Mouse (Mus musculus) liver, embryonic 14.5 days (tissue): Measurements from ENCODE around the gene Rad51b. TPM values are rescaled to one million over a fixed set of nuclear protein-coding genes. Genes with fewer than 3 reads are reported as not detected.

Source experiments
- ATAC-seq: fragments of 200-750 bp; cut with Nextera tagmentation; 2 replicates; pipeline ENCODE4 v1.8.0; 2017; ENCODE audit warnings: moderate number of reproducible peaks, mild to moderate bottlenecking, moderate library complexity; ENCODE audit not compliant: insufficient read depth
- DNase-seq, 3 experiments: peaks; one replicate each; pipeline ENCODE4 v3.0.0-alpha.2; 2012 to 2013; ENCODE audit warnings: low read depth in 3 of 3, low spot score in 3 of 3
- H3K27ac ChIP-seq: fragments of 300-500 bp; sonication (generic); 2 replicates; pipeline ENCODE4 v1.5.1; 2014; ENCODE audit warnings: moderate library complexity, mild to moderate bottlenecking, control low read depth, inconsistent platforms
- H3K27me3 ChIP-seq: fragments of 300-500 bp; sonication (generic); 2 replicates; pipeline ENCODE4 v1.6.1; 2014; ENCODE audit warnings: mild to moderate bottlenecking, low read length, moderate library complexity; ENCODE audit not compliant: control insufficient read depth, insufficient read depth
- H3K36me3 ChIP-seq: fragments of 300-500 bp; sonication (generic); replicated peaks from 2 replicates; pipeline ENCODE4 v1.6.1; 2014; ENCODE audit warnings: low read depth; ENCODE audit not compliant: control insufficient read depth, insufficient read depth
- H3K4me1 ChIP-seq, 2 experiments: fragments of 200-500 bp in 1 of 2; fragments of 300-500 bp in 1 of 2; sonication (generic) in 1 of 2; replicated peaks; 2 replicates each; pipeline ENCODE4 v1.6.1; 2012 to 2014; ENCODE audit warnings: antibody characterized with exemption in 1 of 2, inconsistent platforms in 1 of 2, low read length in 1 of 2; ENCODE audit not compliant: control insufficient read depth in 2 of 2, insufficient read depth in 2 of 2
- H3K4me2 ChIP-seq: fragments of 300-500 bp; sonication (generic); 2 replicates; pipeline ENCODE4 v1.6.1; 2014; ENCODE audit warnings: low read depth, mild to moderate bottlenecking, control low read depth, moderate library complexity
- H3K4me3 ChIP-seq, 2 experiments: fragments of 200-500 bp in 1 of 2; fragments of 300-500 bp in 1 of 2; sonication (generic) in 1 of 2; 2 replicates each; pipeline ENCODE4 v1.5.1; 2012 to 2014; ENCODE audit warnings: low read depth in 2 of 2, low read length in 2 of 2, mild to moderate bottlenecking in 2 of 2, control low read depth in 1 of 2, inconsistent platforms in 1 of 2, moderate library complexity in 1 of 2; ENCODE audit not compliant: insufficient read depth in 1 of 2
- H3K9ac ChIP-seq: fragments of 300-500 bp; sonication (generic); replicated peaks from 2 replicates; pipeline ENCODE4 v1.6.1; 2014; ENCODE audit warnings: mild to moderate bottlenecking, control low read depth, moderate library complexity
- H3K9me3 ChIP-seq: fragments of 300-500 bp; sonication (generic); 2 replicates; pipeline ENCODE4 v1.6.1; 2016; ENCODE audit warnings: low read length, mixed read lengths; ENCODE audit not compliant: control insufficient read depth
- CTCF ChIP-seq: IDR thresholded peaks from 2 replicates; pipeline ENCODE4 v1.5.1; 2016; ENCODE audit warnings: antibody characterized with exemption, low read depth, control low read depth
- EP300 ChIP-seq: IDR thresholded peaks from 2 replicates; pipeline ENCODE4 v1.6.1; 2016; ENCODE audit warnings: antibody characterized with exemption, low read depth
- WGBS: fragments of 180-500 bp; shearing (Covaris S2); extraction: QIAGEN DNeasy Blood & Tissue Kit; methylation state at CpG from one replicate; pipeline ENCODE4 v1.1.7; 2014; ENCODE audit not compliant: insufficient replicate concordance; 5-methylcytosine and 5-hydroxymethylcytosine counted together
- polyA plus RNA-seq, 2 experiments: library from polyadenylated mRNA; depleted of rRNA in 1 of 2; stranded (reverse) in 1 of 2; unstranded in 1 of 2; fragments of >200 nt; fragmentation: Nextera tagmentation in 1 of 2; extraction: Ambion mirVana in 1 of 2; gene quantifications; 2 replicates each; pipeline versions ENCODE4 v1.2.1 to v1.2.3; 2012 to 2014

Gene Rad51b
- polyA plus RNA-seq (2012; rRNA removed) (1.6 and 2.3 TPM in 2 replicates), polyA plus RNA-seq (2014; fragmentation: Nextera tagmentation; extraction: Ambion mirVana) (5.1 and 5.5 TPM in 2 replicates)

DNA sequence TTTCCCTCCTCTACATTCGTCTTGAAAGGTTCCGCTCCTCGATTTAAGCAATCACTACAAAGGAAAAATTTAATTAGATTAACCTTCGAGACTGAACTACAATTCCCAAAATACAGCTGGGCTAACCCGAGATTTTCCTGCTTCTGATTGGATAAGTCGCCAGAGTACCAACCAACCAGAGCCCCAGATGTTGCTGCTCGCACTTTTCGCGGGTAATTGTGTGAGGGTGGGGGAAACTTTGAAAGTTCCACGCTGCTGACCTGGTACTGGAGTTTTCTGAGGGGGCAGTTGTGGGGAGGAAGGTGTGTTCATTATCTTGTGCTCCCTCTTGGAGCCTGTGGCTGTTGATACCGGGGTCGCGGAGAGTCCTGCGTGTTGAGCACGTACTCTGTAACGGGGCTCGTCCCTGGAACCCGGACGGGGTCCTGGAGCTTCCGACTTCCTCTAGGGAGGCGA is at the start of gene Rad51b:
Gene Rad51b (plus strand): TSS at position 162 of the 456 bp plus-strand sequence.
- H3K4me2 ChIP-seq: peak within 1 kb of the TSS; percentile 99
- TF ChIP-seq CTCF (no peak), EP300 (peak; percentile 47; the same call in 1 of the 2 replicates)
- H3K36me3 ChIP-seq: no peaks in the 10 kb centered on the region
- peak within 1 kb of the TSS; percentile 70 for H3K27ac ChIP-seq
- H3K4me3 ChIP-seq: peak within 1 kb of the TSS; percentile 74 to 96
- H3K9me3 ChIP-seq: no peaks in the 10 kb centered on the region
- H3K4me1 ChIP-seq: peaks cover 0 to 6% of the 10 kb centered on the region in 2 experiments; a peak in 3 of 4 replicates
- WGBS: under 1% methylated on average over 21 of the region's 21 CpGs
- ATAC-seq (peak; percentile 75), DNase-seq (peak; percentile 86 to 90 (median 89))
- no peaks in the 10 kb centered on the region for H3K27me3 ChIP-seq
- peak within 1 kb of the TSS; percentile 81 for H3K9ac ChIP-seq

GRCm38 (mm10) chr12:79248110-79248509 is 49.0 kb upstream of the Rad51b start:
- H3K4me3 ChIP-seq: no peak overlapping the region
- H3K9me3 ChIP-seq: no peaks in the 10 kb centered on the region
- TF ChIP-seq CTCF (no peak), EP300 (no peak)
- H3K27ac ChIP-seq: no peak overlapping the region
- H3K27me3 ChIP-seq: no peaks in the 10 kb centered on the region
- H3K9ac ChIP-seq: no peak overlapping the region
- H3K4me2 ChIP-seq: no peak overlapping the region
- peaks cover 14% of the 10 kb centered on the region for H3K36me3 ChIP-seq
- ATAC-seq (no peak), DNase-seq (no peak)
- no peaks in the 10 kb centered on the region for H3K4me1 ChIP-seq
- 68% methylated on average over 3 of the region's 3 CpGs for WGBS

- Histone ChIP-seq H3K4me1 (no peaks in the 10 kb centered on the region), H3K27ac (no peak overlapping the region), H3K9ac (no peak overlapping the region), H3K4me3 (no peak overlapping the region), H3K4me2 (no peak overlapping the region), H3K9me3 (no peaks in the 10 kb centered on the region), H3K27me3 (no peaks in the 10 kb centered on the region), H3K36me3 (peaks cover 10% of the 10 kb centered on the region)
- ATAC-seq (no peak), DNase-seq (no peak)
- TF ChIP-seq CTCF: no peak
- TF ChIP-seq EP300: no peak
- 79% methylated on average over 9 of the region's 9 CpGs for WGBS
These were observed 43.6 kb upstream of the Rad51b start for GRCm38 (mm10) chr12:79253294-79254053.

DNA sequence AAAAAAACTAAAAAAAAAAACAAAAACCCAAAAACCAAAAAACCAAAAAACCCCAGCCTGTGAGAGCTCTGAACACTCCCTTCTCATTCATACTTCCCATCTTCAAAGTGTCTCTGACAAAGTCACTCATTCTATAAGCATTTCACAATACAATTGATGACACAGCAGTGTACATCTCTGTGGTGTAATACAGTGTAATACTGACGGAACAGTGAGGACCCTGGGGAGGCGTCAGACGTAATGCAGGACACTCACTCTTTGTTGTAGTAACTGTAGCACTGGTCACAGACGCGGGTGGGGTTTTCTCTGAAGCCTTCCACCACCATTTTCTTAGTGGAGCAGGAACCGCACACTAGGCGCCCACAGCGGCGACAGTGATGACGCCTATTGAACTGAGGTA is 42.1 kb upstream of the Rad51b start:
- no peak overlapping the region for H3K4me3 ChIP-seq
- TF ChIP-seq CTCF (no peak), EP300 (no peak)
- no peak overlapping the region for H3K4me2 ChIP-seq
- no peak for ATAC-seq
- WGBS: 83% methylated on average over 10 of the region's 10 CpGs
- no peaks in the 10 kb centered on the region for H3K4me1 ChIP-seq
- H3K27ac ChIP-seq: no peak overlapping the region
- H3K9ac ChIP-seq: no peak overlapping the region
- peaks cover 13% of the 10 kb centered on the region for H3K36me3 ChIP-seq
- no peaks in the 10 kb centered on the region for H3K27me3 ChIP-seq
- no peaks in the 10 kb centered on the region for H3K9me3 ChIP-seq
- DNase-seq: peak in 1 of 3 experiments; percentile 14

GRCm38 (mm10) chr12:79260154-79260553 is 36.9 kb upstream of the Rad51b start:
- H3K27me3 ChIP-seq: no peaks in the 10 kb centered on the region
- 75% methylated on average over 2 of the region's 2 CpGs for WGBS
- peaks cover 13% of the 10 kb centered on the region for H3K36me3 ChIP-seq
- no peak for DNase-seq
- no peak for ATAC-seq
- no peaks in the 10 kb centered on the region for H3K4me1 ChIP-seq
- no peak overlapping the region for H3K9ac ChIP-seq
- H3K9me3 ChIP-seq: no peaks in the 10 kb centered on the region
- H3K4me3 ChIP-seq: no peak overlapping the region
- TF ChIP-seq EP300 (no peak), CTCF (no peak)
- H3K27ac ChIP-seq: no peak overlapping the region
- no peak overlapping the region for H3K4me2 ChIP-seq
